Mouse (Mus musculus) MEL (cell line): ENCODE measurements around the gene Tmem151a. TPM values are rescaled to one million over a fixed set of nuclear protein-coding genes. Genes with fewer than 3 reads are reported as not detected.
A peak's percentile ranks its signal among the peaks of the same experiment; 100 is the strongest.

Experiments
- DNase-seq: peaks from one replicate; pipeline ENCODE4 v3.0.0; 2011; ENCODE audit warnings: low read depth, low spot score
- H3K27ac ChIP-seq: 2 replicates; pipeline ENCODE4 v1.5.1; 2012; ENCODE audit warnings: low read depth, mild to moderate bottlenecking, control low read depth, low read length, moderate library complexity; ENCODE audit not compliant: control insufficient read depth
- H3K27me3 ChIP-seq, 2 experiments: fragments of 150-350 bp in 1 of 2; sonication (generic) in 1 of 2; 2 replicates each; pipeline ENCODE4 v1.6.1; 2012; ENCODE audit warnings: low read length in 2 of 2, mild to moderate bottlenecking in 2 of 2, improper control_type of control experiment in 1 of 2, moderate library complexity in 1 of 2; ENCODE audit not compliant: insufficient read depth in 2 of 2, control insufficient read depth in 1 of 2
- H3K36me3 ChIP-seq, 2 experiments: 2 replicates each; pipeline ENCODE4 v1.6.1; 2012 to 2014; ENCODE audit warnings: low read length in 2 of 2, improper control_type of control experiment in 1 of 2, inconsistent platforms in 1 of 2, mild to moderate bottlenecking in 1 of 2; ENCODE audit not compliant: insufficient read depth in 2 of 2, control insufficient read depth in 1 of 2
- H3K4me1 ChIP-seq, 2 experiments: fragments of 150-350 bp in 1 of 2; sonication (generic) in 1 of 2; 2 replicates each; pipeline ENCODE4 v1.6.1; 2012; ENCODE audit warnings: low read length in 2 of 2, improper control_type of control experiment in 1 of 2, mild to moderate bottlenecking in 1 of 2; ENCODE audit not compliant: insufficient read depth in 2 of 2, control insufficient read depth in 1 of 2
- H3K4me3 ChIP-seq, 2 experiments: fragments of 150-350 bp in 1 of 2; sonication (generic) in 1 of 2; 2 replicates each; pipeline ENCODE4 v1.5.1; 2012; ENCODE audit warnings: low read depth in 2 of 2, low read length in 2 of 2, mild to moderate bottlenecking in 2 of 2, moderate library complexity in 2 of 2, control low read depth in 1 of 2, improper control_type of control experiment in 1 of 2; ENCODE audit not compliant: control insufficient read depth in 1 of 2, insufficient read depth in 1 of 2
- H3K79me2 ChIP-seq: 2 replicates; pipeline ENCODE4 v1.6.1; 2012; ENCODE audit warnings: mild to moderate bottlenecking, low read length, moderate library complexity; ENCODE audit not compliant: control insufficient read depth, poor library complexity, insufficient read depth
- H3K9ac ChIP-seq: 2 replicates; pipeline ENCODE4 v1.6.1; 2012; ENCODE audit warnings: low read depth, mild to moderate bottlenecking, control low read depth, low read length, moderate library complexity; ENCODE audit not compliant: control insufficient read depth, poor library complexity, severe bottlenecking
- H3K9me3 ChIP-seq: fragments of 150-350 bp; sonication (generic); replicated peaks from 2 replicates; pipeline ENCODE4 v1.6.1; 2012; ENCODE audit warnings: mild to moderate bottlenecking, low read length, improper control_type of control experiment, moderate library complexity; ENCODE audit not compliant: insufficient read depth
- NELFE ChIP-seq: IDR thresholded peaks from 2 replicates; pipeline ENCODE4 v1.6.1; 2011; ENCODE audit warnings: low read depth, low read length, improper control_type of control experiment
- POLR2A ChIP-seq, 2 experiments: IDR thresholded peaks; 2 replicates each; pipeline ENCODE4 v1.6.1; 2011 to 2012; ENCODE audit warnings: low read length in 2 of 2, mild to moderate bottlenecking in 2 of 2, control low read depth in 1 of 2, improper control_type of control experiment in 1 of 2, low read depth in 1 of 2, moderate library complexity in 1 of 2; ENCODE audit not compliant: control insufficient read depth in 1 of 2, insufficient read depth in 1 of 2, poor library complexity in 1 of 2
- polyA plus RNA-seq, 2 experiments: library from polyadenylated mRNA; stranded (reverse) in 1 of 2; unstranded in 1 of 2; fragments of >175 nt in 1 of 2; fragments of >200 nt in 1 of 2; gene quantifications; 2 replicates each; pipeline versions ENCODE4 v1.2.1 to v1.2.4; 2012; ENCODE audit warnings: low replicate concordance in 2 of 2, low read depth in 1 of 2; ENCODE audit not compliant: insufficient read length in 2 of 2, insufficient read depth in 1 of 2, missing spikeins in 1 of 2
- total RNA-seq: library from RNA; depleted of rRNA; stranded (reverse); fragments of 300-350 nt; gene quantifications from 2 replicates; pipeline ENCODE4 v1.2.3, GENCODE M21; 2012; rRNA removed

Gene Tmem151a
- total and polyA plus RNA-seq, 3 experiments = 0.63 TPM; not detected in 2

GRCm38 (mm10) chr19:5023621-5024479, 61.5 kb downstream of the Tmem151a start, which contains the start of gene Slc29a2 (continued):
- TF ChIP-seq NELFE = peak; percentile 84

- H3K27ac ChIP-seq = no peak overlapping the region
- peaks cover 0 to 6% of the 10 kb centered on the region in 2 experiments; a peak in 2 of 4 replicates for H3K4me1 ChIP-seq
- no peak for TF ChIP-seq POLR2A (IDR thresholded peaks at IDR 0.05; ENCODE audit: control insufficient read depth in 1 of 2, insufficient read depth in 1 of 2, low read depth in 1 of 2, low read length in 2 of 2, poor library complexity in 1 of 2)
- H3K4me3 ChIP-seq = no peak overlapping the region
- peaks cover 0 to 5% of the 10 kb centered on the region in 2 experiments; a peak in 1 of 4 replicates for H3K36me3 ChIP-seq
- no peak for DNase-seq
- no peaks in the 10 kb centered on the region for H3K27me3 ChIP-seq
- H3K9me3 ChIP-seq = no peaks in the 10 kb centered on the region
- no peaks in the 10 kb centered on the region; the same call in 1 of the 2 replicates for H3K79me2 ChIP-seq
- no peak overlapping the region for H3K9ac ChIP-seq
Observed at GRCm38 (mm10) chr19:5021416-5021815, 63.9 kb downstream of the Tmem151a start.

Other genes with a start within 250 kb of the Tmem151a start
- 43.3 and 48.3 TPM in 2 replicates for gene Ccs, start 246.2 kb downstream of the Tmem151a start, total RNA-seq
- gene Ccs, start 246.2 kb downstream of the Tmem151a start, polyA plus RNA-seq = 10 to 100 TPM in 1 of 2 experiments, not detected in 1; 56.6 TPM
- 0.04 TPM in 1 of 2 replicates, not detected in the other for gene Ccdc87, start 246.2 kb downstream of the Tmem151a start, total RNA-seq
- under 1 TPM in 1 of 2 experiments, not detected in 1; 0.06 TPM for gene Ccdc87, start 246.2 kb downstream of the Tmem151a start, polyA plus RNA-seq
- not detected in 2 replicates for gene Ctsf, start 230.4 kb downstream of the Tmem151a start, total RNA-seq
- gene Ctsf, start 230.4 kb downstream of the Tmem151a start, polyA plus RNA-seq = not detected
- 1.0 and 1.3 TPM in 2 replicates for gene Actn3, start 207.6 kb downstream of the Tmem151a start, total RNA-seq
- under 1 TPM in 1 of 2 experiments, not detected in 1; 0.65 TPM for gene Actn3, start 207.6 kb downstream of the Tmem151a start, polyA plus RNA-seq
- 12.9 and 15.8 TPM in 2 replicates for gene Zdhhc24, start 206.9 kb downstream of the Tmem151a start, total RNA-seq
- gene Zdhhc24, start 206.9 kb downstream of the Tmem151a start, polyA plus RNA-seq = 10 to 100 TPM in 1 of 2 experiments, not detected in 1; 21.1 TPM
- 1.2 and 1.4 TPM in 2 replicates for gene Bbs1, start 178.9 kb downstream of the Tmem151a start, total RNA-seq
- gene Bbs1, start 178.9 kb downstream of the Tmem151a start, polyA plus RNA-seq = 1 to 10 TPM in 1 of 2 experiments, not detected in 1; 1.9 TPM
- gene Dpp3, start 157.2 kb downstream of the Tmem151a start, total RNA-seq = 58.7 and 59.4 TPM in 2 replicates
- 10 to 100 TPM in 1 of 2 experiments, not detected in 1; 82.7 TPM for gene Dpp3, start 157.2 kb downstream of the Tmem151a start, polyA plus RNA-seq
- 0.08 TPM in 1 of 2 replicates, not detected in the other for gene Peli3, start 142.4 kb downstream of the Tmem151a start, total RNA-seq
- gene Peli3, start 142.4 kb downstream of the Tmem151a start, polyA plus RNA-seq = under 1 TPM in 1 of 2 experiments, not detected in 1; 0.33 TPM
- gene Mrpl11, start 123.4 kb downstream of the Tmem151a start, total RNA-seq = 98.5 and 108 TPM in 2 replicates
- gene Mrpl11, start 123.4 kb downstream of the Tmem151a start, polyA plus RNA-seq = 100 to 1,000 TPM; 124 to 317 TPM
- not detected in 2 replicates for gene Npas4, start 95.2 kb downstream of the Tmem151a start, total RNA-seq
- not detected for gene Npas4, start 95.2 kb downstream of the Tmem151a start, polyA plus RNA-seq
- gene Slc29a2, start 61.7 kb downstream of the Tmem151a start, total RNA-seq = 2.1 and 3.2 TPM in 2 replicates
- 10 to 100 TPM in 1 of 2 experiments, not detected in 1; 10.9 TPM for gene Slc29a2, start 61.7 kb downstream of the Tmem151a start, polyA plus RNA-seq
- 6.9 and 7.8 TPM in 2 replicates for gene B4gat1, start 46.7 kb downstream of the Tmem151a start, total RNA-seq
- gene B4gat1, start 46.7 kb downstream of the Tmem151a start, polyA plus RNA-seq = 1 to 10 TPM in 1 of 2 experiments, not detected in 1; 9.6 TPM
- 1.1 and 2.1 TPM in 2 replicates for gene AC124502.3, start 46.6 kb downstream of the Tmem151a start, total RNA-seq
- under 1 TPM in 1 of 2 experiments, not detected in 1; 0.75 TPM for gene AC124502.3, start 46.6 kb downstream of the Tmem151a start, polyA plus RNA-seq
- gene Brms1, start 44.2 kb downstream of the Tmem151a start, total RNA-seq = 22.3 and 29.6 TPM in 2 replicates
- gene Brms1, start 44.2 kb downstream of the Tmem151a start, polyA plus RNA-seq = 10 to 100 TPM in 1 of 2 experiments, not detected in 1; 78.6 TPM
- 0.33 and 0.42 TPM in 2 replicates for gene Rin1, start 35.0 kb downstream of the Tmem151a start, total RNA-seq
- 1 to 10 TPM in 1 of 2 experiments, not detected in 1; 1.3 TPM for gene Rin1, start 35.0 kb downstream of the Tmem151a start, polyA plus RNA-seq
- 0.23 and 0.27 TPM in 2 replicates for gene Cd248, start 17.5 kb downstream of the Tmem151a start, total RNA-seq
- under 1 TPM in 1 of 2 experiments, not detected in 1; 0.86 TPM for gene Cd248, start 17.5 kb downstream of the Tmem151a start, polyA plus RNA-seq
- 57.5 and 64.3 TPM in 2 replicates for gene Yif1a, start 3.0 kb upstream of the Tmem151a start, total RNA-seq
- gene Yif1a, start 3.0 kb upstream of the Tmem151a start, polyA plus RNA-seq = 10 to 100 TPM in 1 of 2 experiments, not detected in 1; 54.0 TPM
- gene Cnih2, start 13.0 kb upstream of the Tmem151a start, total RNA-seq = 0.65 and 1.0 TPM in 2 replicates
- 1 to 10 TPM in 1 of 2 experiments, not detected in 1; 2.7 TPM for gene Cnih2, start 13.0 kb upstream of the Tmem151a start, polyA plus RNA-seq
- gene Rab1b, start 21.5 kb upstream of the Tmem151a start, total RNA-seq = 86.4 and 94.9 TPM in 2 replicates
- gene Rab1b, start 21.5 kb upstream of the Tmem151a start, polyA plus RNA-seq = 100 to 1,000 TPM in 1 of 2 experiments, not detected in 1; 162 TPM
- gene Klc2, start 33.0 kb upstream of the Tmem151a start, total RNA-seq = 7.3 TPM in 2 replicates
- gene Klc2, start 33.0 kb upstream of the Tmem151a start, polyA plus RNA-seq = 10 to 100 TPM in 1 of 2 experiments, not detected in 1; 30.3 TPM
- gene Pacs1, start 187.6 kb upstream of the Tmem151a start, total RNA-seq = 5.7 TPM in 2 replicates
- 10 to 100 TPM in 1 of 2 experiments, not detected in 1; 19.9 TPM for gene Pacs1, start 187.6 kb upstream of the Tmem151a start, polyA plus RNA-seq
- 178 and 180 TPM in 2 replicates for gene Sf3b2, start 209.9 kb upstream of the Tmem151a start, total RNA-seq
- gene Sf3b2, start 209.9 kb upstream of the Tmem151a start, polyA plus RNA-seq = 100 to 1,000 TPM; 259 to 331 TPM
- not detected in 2 replicates for gene Gal3st3, start 212.8 kb upstream of the Tmem151a start, total RNA-seq
- gene Gal3st3, start 212.8 kb upstream of the Tmem151a start, polyA plus RNA-seq = under 1 TPM in 1 of 2 experiments, not detected in 1; 0.04 TPM